Mouse (Mus musculus): ENCODE data around the gene Map3k6. TPM values are rescaled to one million over a fixed set of nuclear protein-coding genes. Genes with fewer than 3 reads are reported as not detected.

Map3k6 gene
- polyA plus RNA-seq, 1 experiment: 4.0 TPM

- peaks cover 37% of the 10 kb centered on the region for H3K36me3 ChIP-seq (ENCODE audit: control insufficient read depth, insufficient read depth, low read length)
- WGBS: 62% methylated on average over 2 of the region's 2 CpGs
- no peak for TF ChIP-seq CTCF (IDR thresholded peaks at IDR 0.05; ENCODE audit: extremely low read depth, insufficient read depth, insufficient read length, insufficient replicate concordance)
- H3K4me1 ChIP-seq (ENCODE audit: control insufficient read depth, insufficient read depth, insufficient read length): no peaks in the 10 kb centered on the region; the same call in 1 of the 2 replicates
- no peaks in the 10 kb centered on the region for H3K27me3 ChIP-seq (ENCODE audit: control insufficient read depth, insufficient read depth, low read length)
- H3K27ac ChIP-seq (ENCODE audit: insufficient read depth, low read length): no peak overlapping the region
- DNase-seq (ENCODE audit: low read depth in 1 of 2, low spot score in 2 of 2): no peak
- H3K4me3 ChIP-seq (ENCODE audit: extremely low read depth, insufficient read depth, insufficient read length): no peak overlapping the region
These were observed 23.9 kb downstream of the Map3k6 start for GRCm38 (mm10) chr4:133264559-133264958.

GRCm38 (mm10) chr4:133265297-133265696 lies 24.7 kb downstream of the Map3k6 start:
- Histone ChIP-seq H3K4me3 (ENCODE audit: extremely low read depth, insufficient read depth, insufficient read length) (no peak overlapping the region), H3K27ac (ENCODE audit: insufficient read depth, low read length) (0 out of 2 replicates have a peak overlapping the region, but pooled peaks have one; percentile 39), H3K27me3 (ENCODE audit: control insufficient read depth, insufficient read depth, low read length) (no peaks in the 10 kb centered on the region), H3K36me3 (ENCODE audit: control insufficient read depth, insufficient read depth, low read length) (peaks cover 38% of the 10 kb centered on the region), H3K4me1 (ENCODE audit: control insufficient read depth, insufficient read depth, insufficient read length) (no peaks in the 10 kb centered on the region; the same call in 1 of the 2 replicates)
- TF ChIP-seq POLR2A (IDR thresholded peaks at IDR 0.05; ENCODE audit: low read depth, low read length) (no peak), CTCF (IDR thresholded peaks at IDR 0.05; ENCODE audit: extremely low read depth, insufficient read depth, insufficient read length, insufficient replicate concordance) (no peak)
- 81% methylated on average over 3 of the region's 3 CpGs for WGBS
- DNase-seq (ENCODE audit: low read depth in 1 of 2, low spot score in 2 of 2): no peak

GRCm38 (mm10) chr4:133265759-133266158 lies 25.1 kb downstream of the Map3k6 start:
- Histone ChIP-seq H3K27me3 (ENCODE audit: control insufficient read depth, insufficient read depth, low read length) (no peaks in the 10 kb centered on the region), H3K27ac (ENCODE audit: insufficient read depth, low read length) (0 out of 2 replicates have a peak overlapping the region, but pooled peaks have one; percentile 39), H3K4me3 (ENCODE audit: extremely low read depth, insufficient read depth, insufficient read length) (no peak overlapping the region), H3K4me1 (ENCODE audit: control insufficient read depth, insufficient read depth, insufficient read length) (no peaks in the 10 kb centered on the region; the same call in 1 of the 2 replicates), H3K36me3 (ENCODE audit: control insufficient read depth, insufficient read depth, low read length) (peaks cover 38% of the 10 kb centered on the region)
- no peak for DNase-seq (ENCODE audit: low read depth in 1 of 2, low spot score in 2 of 2)
- WGBS: 90% methylated on average over 4 of the region's 4 CpGs
- TF ChIP-seq POLR2A (IDR thresholded peaks at IDR 0.05; ENCODE audit: low read depth, low read length) (no peak), CTCF (IDR thresholded peaks at IDR 0.05; ENCODE audit: extremely low read depth, insufficient read depth, insufficient read length, insufficient replicate concordance) (no peak)

- 94% methylated on average over 12 of the region's 12 CpGs for WGBS
- no peak for TF ChIP-seq CTCF (IDR thresholded peaks at IDR 0.05; ENCODE audit: extremely low read depth, insufficient read depth, insufficient read length, insufficient replicate concordance)
- no peak for TF ChIP-seq POLR2A (IDR thresholded peaks at IDR 0.05; ENCODE audit: low read depth, low read length)
- H3K4me1 ChIP-seq (ENCODE audit: control insufficient read depth, insufficient read depth, insufficient read length): no peaks in the 10 kb centered on the region; the same call in 1 of the 2 replicates
These were observed 25.7 kb downstream of the Map3k6 start for GRCm38 (mm10) chr4:133266248-133266880.

GRCm38 (mm10) chr4:133268931-133269330 lies 28.3 kb downstream of the Map3k6 start:
- H3K4me1 ChIP-seq (ENCODE audit: control insufficient read depth, insufficient read depth, insufficient read length): no peaks in the 10 kb centered on the region
- no peak overlapping the region for H3K27ac ChIP-seq (ENCODE audit: insufficient read depth, low read length)
- 77% methylated on average over 3 of the region's 3 CpGs for WGBS
- H3K4me3 ChIP-seq (ENCODE audit: extremely low read depth, insufficient read depth, insufficient read length): no peak overlapping the region
- no peaks in the 10 kb centered on the region for H3K27me3 ChIP-seq (ENCODE audit: control insufficient read depth, insufficient read depth, low read length)
- peaks cover 38% of the 10 kb centered on the region for H3K36me3 ChIP-seq (ENCODE audit: control insufficient read depth, insufficient read depth, low read length)
- TF ChIP-seq POLR2A (IDR thresholded peaks at IDR 0.05; ENCODE audit: low read depth, low read length) (no peak), CTCF (IDR thresholded peaks at IDR 0.05; ENCODE audit: extremely low read depth, insufficient read depth, insufficient read length, insufficient replicate concordance) (no peak)
- DNase-seq (ENCODE audit: low read depth in 1 of 2, low spot score in 2 of 2): no peak

More at GRCm38 (mm10) chr4:133266248-133266880, 25.7 kb downstream of the Map3k6 start:
- no peak for DNase-seq (ENCODE audit: low read depth in 1 of 2, low spot score in 2 of 2)
- Histone ChIP-seq H3K4me3 (ENCODE audit: extremely low read depth, insufficient read depth, insufficient read length) (no peak overlapping the region), H3K27ac (ENCODE audit: insufficient read depth, low read length) (no peak overlapping the region; the same call in 1 of the 2 replicates), H3K27me3 (ENCODE audit: control insufficient read depth, insufficient read depth, low read length) (no peaks in the 10 kb centered on the region), H3K36me3 (ENCODE audit: control insufficient read depth, insufficient read depth, low read length) (peaks cover 38% of the 10 kb centered on the region)

- WGBS: 88% methylated on average over 3 of the region's 3 CpGs
- Histone ChIP-seq H3K27me3 (ENCODE audit: control insufficient read depth, insufficient read depth, low read length) (no peaks in the 10 kb centered on the region), H3K36me3 (ENCODE audit: control insufficient read depth, insufficient read depth, low read length) (peaks cover 39% of the 10 kb centered on the region), H3K4me3 (ENCODE audit: extremely low read depth, insufficient read depth, insufficient read length) (no peak overlapping the region), H3K27ac (ENCODE audit: insufficient read depth, low read length) (peak overlapping the region; percentile 46; the same call in 1 of the 2 replicates), H3K4me1 (ENCODE audit: control insufficient read depth, insufficient read depth, insufficient read length) (no peaks in the 10 kb centered on the region)
- no peak for DNase-seq (ENCODE audit: low read depth in 1 of 2, low spot score in 2 of 2)
- TF ChIP-seq CTCF (IDR thresholded peaks at IDR 0.05; ENCODE audit: extremely low read depth, insufficient read depth, insufficient read length, insufficient replicate concordance) (no peak), POLR2A (IDR thresholded peaks at IDR 0.05; ENCODE audit: low read depth, low read length) (no peak)
These were observed 29.0 kb downstream of the Map3k6 start for GRCm38 (mm10) chr4:133269596-133269995.

GRCm38 (mm10) chr4:133270929-133271328 lies 30.3 kb downstream of the Map3k6 start:
- peaks cover 33% of the 10 kb centered on the region for H3K36me3 ChIP-seq (ENCODE audit: control insufficient read depth, insufficient read depth, low read length)
- no peak overlapping the region for H3K27ac ChIP-seq (ENCODE audit: insufficient read depth, low read length)
- H3K4me3 ChIP-seq (ENCODE audit: extremely low read depth, insufficient read depth, insufficient read length): no peak overlapping the region
- H3K27me3 ChIP-seq (ENCODE audit: control insufficient read depth, insufficient read depth, low read length): no peaks in the 10 kb centered on the region
- H3K4me1 ChIP-seq (ENCODE audit: control insufficient read depth, insufficient read depth, insufficient read length): no peaks in the 10 kb centered on the region
- TF ChIP-seq CTCF (IDR thresholded peaks at IDR 0.05; ENCODE audit: extremely low read depth, insufficient read depth, insufficient read length, insufficient replicate concordance) (no peak), POLR2A (IDR thresholded peaks at IDR 0.05; ENCODE audit: low read depth, low read length) (no peak)
- 89% methylated on average over 9 of the region's 9 CpGs for WGBS
- DNase-seq (ENCODE audit: low read depth in 1 of 2, low spot score in 2 of 2): no peak

All from spleen, adult 2 months (tissue).